Mouse (Mus musculus) kidney, adult 2 months (tissue): Measurements from ENCODE around the gene Cpe.

Experiments used
- CTCF ChIP-seq: fragments of 200-500 bp; conservative IDR thresholded peaks from 2 replicates; pipeline ENCODE4 v1.5.1; 2011; ENCODE audit warnings: low read depth, mild to moderate bottlenecking, control low read depth, low read length, moderate library complexity, mixed read lengths; ENCODE audit not compliant: insufficient read depth, insufficient read length
- POLR2A ChIP-seq: fragments of 200-500 bp; IDR thresholded peaks from one replicate; pipeline ENCODE4 v1.6.1; 2011; ENCODE audit warnings: low read depth, low read length, control low read depth

- no peak for TF ChIP-seq CTCF
- TF ChIP-seq POLR2A: no peak
Observed at GRCm38 (mm10) chr8:64723206-64723605, 30.4 kb upstream of the Cpe start.
